Mouse (Mus musculus): Measurements from ENCODE around the gene Zbtb17. TPM values are rescaled to one million over a fixed set of nuclear protein-coding genes. Genes with fewer than 3 reads are reported as not detected.

The Zbtb17 gene
- polyA plus RNA-seq, 1 experiment = 17.1 TPM

- TF ChIP-seq EP300 (IDR thresholded peaks at IDR 0.05; ENCODE audit: insufficient read depth, low read depth, low read length) = no peak
- TF ChIP-seq CTCF (IDR thresholded peaks at IDR 0.05; ENCODE audit: low read depth, low read length) = peak; percentile 98
Measured at GRCm38 (mm10) chr4:141404518-141405313, 39.7 kb upstream of the Zbtb17 start.

GRCm38 (mm10) chr4:141405314-141405622 lies 39.2 kb upstream of the Zbtb17 start:
- Histone ChIP-seq H3K9ac (ENCODE audit: low read depth, poor library complexity, severe bottlenecking) (no peak overlapping the region), H3K36me3 (ENCODE audit: control insufficient read depth, insufficient read depth, low read length, poor library complexity, severe bottlenecking) (no peaks in the 10 kb centered on the region), H3K9me3 (replicated peaks; ENCODE audit: control insufficient read depth, insufficient read depth, low read length, poor library complexity, severe bottlenecking) (no peaks in the 10 kb centered on the region), H3K27ac (ENCODE audit: insufficient read depth, low read length) (no peak overlapping the region), H3K4me3 (ENCODE audit: low read depth, low read length) (no peak overlapping the region), H3K27me3 (ENCODE audit: control insufficient read depth, insufficient read depth, low read length, poor library complexity, severe bottlenecking) (no peaks in the 10 kb centered on the region), H3K4me1 (ENCODE audit: control insufficient read depth, insufficient read depth, low read length) (no peaks in the 10 kb centered on the region)
- no peak for TF ChIP-seq CTCF (IDR thresholded peaks at IDR 0.05; ENCODE audit: low read depth, low read length)
- TF ChIP-seq POLR2A (IDR thresholded peaks at IDR 0.05; ENCODE audit: insufficient read depth, low read length) = no peak

More at GRCm38 (mm10) chr4:141404518-141405313, 39.7 kb upstream of the Zbtb17 start:
- no peaks in the 10 kb centered on the region for H3K9me3 ChIP-seq (replicated peaks; ENCODE audit: control insufficient read depth, insufficient read depth, low read length, poor library complexity, severe bottlenecking)
- no peaks in the 10 kb centered on the region for H3K27me3 ChIP-seq (ENCODE audit: control insufficient read depth, insufficient read depth, low read length, poor library complexity, severe bottlenecking)
- no peak overlapping the region for H3K9ac ChIP-seq (ENCODE audit: low read depth, poor library complexity, severe bottlenecking)
- no peaks in the 10 kb centered on the region for H3K36me3 ChIP-seq (ENCODE audit: control insufficient read depth, insufficient read depth, low read length, poor library complexity, severe bottlenecking)
- no peaks in the 10 kb centered on the region for H3K4me1 ChIP-seq (ENCODE audit: control insufficient read depth, insufficient read depth, low read length)
- H3K27ac ChIP-seq (ENCODE audit: insufficient read depth, low read length) = no peak overlapping the region
- H3K4me3 ChIP-seq (ENCODE audit: low read depth, low read length) = no peak overlapping the region

GRCm38 (mm10) chr4:141406516-141407299 lies 37.7 kb upstream of the Zbtb17 start:
- H3K27me3 ChIP-seq (ENCODE audit: control insufficient read depth, insufficient read depth, low read length, poor library complexity, severe bottlenecking) = no peaks in the 10 kb centered on the region

DNA sequence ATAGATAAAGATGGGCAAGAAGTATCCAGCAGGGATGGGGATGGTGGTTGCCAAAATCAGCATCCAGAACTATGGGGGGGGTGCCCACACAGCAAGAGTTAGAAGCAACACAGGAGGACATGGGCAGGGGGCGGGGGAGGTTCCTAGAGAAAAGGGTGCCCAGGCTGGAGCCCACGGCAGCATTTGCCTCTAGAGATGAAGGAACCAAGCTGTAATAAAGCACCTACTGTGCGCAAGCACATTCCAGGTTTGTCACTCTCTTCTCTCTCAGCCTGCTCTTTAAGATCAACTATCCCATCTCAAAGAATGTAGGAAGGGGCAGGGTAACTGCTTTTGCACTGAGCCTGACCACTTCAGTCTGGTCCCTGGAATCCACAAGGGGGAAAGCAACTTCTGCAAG lies 35.9 kb upstream of the Zbtb17 start:
- no peak overlapping the region for H3K9ac ChIP-seq (ENCODE audit: low read depth, poor library complexity, severe bottlenecking)
- H3K36me3 ChIP-seq (ENCODE audit: control insufficient read depth, insufficient read depth, low read length, poor library complexity, severe bottlenecking) = no peaks in the 10 kb centered on the region
- no peak overlapping the region for H3K27ac ChIP-seq (ENCODE audit: insufficient read depth, low read length)
- no peaks in the 10 kb centered on the region for H3K4me1 ChIP-seq (ENCODE audit: control insufficient read depth, insufficient read depth, low read length)
- no peaks in the 10 kb centered on the region for H3K27me3 ChIP-seq (ENCODE audit: control insufficient read depth, insufficient read depth, low read length, poor library complexity, severe bottlenecking)
- no peak overlapping the region for H3K4me3 ChIP-seq (ENCODE audit: low read depth, low read length)
- TF ChIP-seq EP300 (IDR thresholded peaks at IDR 0.05; ENCODE audit: insufficient read depth, low read depth, low read length) = no peak
- TF ChIP-seq POLR2A (IDR thresholded peaks at IDR 0.05; ENCODE audit: insufficient read depth, low read length) = no peak
- TF ChIP-seq CTCF (IDR thresholded peaks at IDR 0.05; ENCODE audit: low read depth, low read length) = no peak
- H3K9me3 ChIP-seq (replicated peaks; ENCODE audit: control insufficient read depth, insufficient read depth, low read length, poor library complexity, severe bottlenecking) = no peaks in the 10 kb centered on the region

More at GRCm38 (mm10) chr4:141406516-141407299, 37.7 kb upstream of the Zbtb17 start:
- Histone ChIP-seq H3K4me1 (ENCODE audit: control insufficient read depth, insufficient read depth, low read length) (no peaks in the 10 kb centered on the region), H3K9me3 (replicated peaks; ENCODE audit: control insufficient read depth, insufficient read depth, low read length, poor library complexity, severe bottlenecking) (no peaks in the 10 kb centered on the region), H3K27ac (ENCODE audit: insufficient read depth, low read length) (no peak overlapping the region), H3K9ac (ENCODE audit: low read depth, poor library complexity, severe bottlenecking) (no peak overlapping the region), H3K4me3 (ENCODE audit: low read depth, low read length) (no peak overlapping the region), H3K36me3 (ENCODE audit: control insufficient read depth, insufficient read depth, low read length, poor library complexity, severe bottlenecking) (no peaks in the 10 kb centered on the region)
- TF ChIP-seq CTCF (IDR thresholded peaks at IDR 0.05; ENCODE audit: low read depth, low read length) (peak; percentile 46), POLR2A (IDR thresholded peaks at IDR 0.05; ENCODE audit: insufficient read depth, low read length) (no peak)

DNA sequence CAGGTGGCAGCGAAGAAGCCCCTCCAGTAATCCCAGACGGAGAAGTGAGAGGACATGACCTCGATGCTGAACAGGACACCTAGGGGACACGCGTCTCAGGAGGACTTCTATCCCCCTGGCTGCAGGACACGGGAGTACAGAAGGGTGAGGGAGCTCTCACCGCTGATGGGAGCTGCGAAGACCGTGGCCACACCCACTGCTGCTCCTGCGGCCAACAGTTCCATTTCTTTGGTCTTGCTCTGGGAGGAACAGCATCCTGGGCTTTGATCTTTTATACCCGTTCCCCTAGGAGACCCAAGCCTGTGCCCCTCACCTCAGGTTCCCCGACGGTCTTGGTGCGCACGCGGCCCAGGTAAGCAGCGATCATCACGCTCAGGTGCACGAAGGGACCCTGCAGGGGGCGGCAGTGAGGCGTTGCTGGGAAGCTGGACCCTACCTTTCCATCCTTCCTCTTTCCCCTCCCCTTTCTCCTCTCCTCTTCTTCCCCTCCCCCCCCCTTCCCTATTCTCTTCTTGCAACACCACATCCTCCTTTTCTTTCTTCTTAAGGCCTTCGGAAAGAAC lies 32.9 kb upstream of the Zbtb17 start:
- H3K4me1 ChIP-seq (ENCODE audit: control insufficient read depth, insufficient read depth, low read length) = no peaks in the 10 kb centered on the region
- no peaks in the 10 kb centered on the region for H3K9me3 ChIP-seq (replicated peaks; ENCODE audit: control insufficient read depth, insufficient read depth, low read length, poor library complexity, severe bottlenecking)
- H3K36me3 ChIP-seq (ENCODE audit: control insufficient read depth, insufficient read depth, low read length, poor library complexity, severe bottlenecking) = no peaks in the 10 kb centered on the region
- no peak overlapping the region for H3K4me3 ChIP-seq (ENCODE audit: low read depth, low read length)
- no peak overlapping the region for H3K9ac ChIP-seq (ENCODE audit: low read depth, poor library complexity, severe bottlenecking)
- H3K27ac ChIP-seq (ENCODE audit: insufficient read depth, low read length) = no peak overlapping the region
- no peaks in the 10 kb centered on the region for H3K27me3 ChIP-seq (ENCODE audit: control insufficient read depth, insufficient read depth, low read length, poor library complexity, severe bottlenecking)
- TF ChIP-seq CTCF (IDR thresholded peaks at IDR 0.05; ENCODE audit: low read depth, low read length) (peak; percentile 81), POLR2A (IDR thresholded peaks at IDR 0.05; ENCODE audit: insufficient read depth, low read length) (no peak)

- H3K36me3 ChIP-seq (ENCODE audit: control insufficient read depth, insufficient read depth, low read length, poor library complexity, severe bottlenecking) = no peaks in the 10 kb centered on the region
- no peak within 1 kb of the TSS for H3K4me3 ChIP-seq (ENCODE audit: low read depth, low read length)
- peaks cover 5% of the 10 kb centered on the region for H3K4me1 ChIP-seq (ENCODE audit: control insufficient read depth, insufficient read depth, low read length)
- H3K9me3 ChIP-seq (replicated peaks; ENCODE audit: control insufficient read depth, insufficient read depth, low read length, poor library complexity, severe bottlenecking) = no peaks in the 10 kb centered on the region
- no peak for TF ChIP-seq EP300 (IDR thresholded peaks at IDR 0.05; ENCODE audit: insufficient read depth, low read depth, low read length)
- TF ChIP-seq CTCF (IDR thresholded peaks at IDR 0.05; ENCODE audit: low read depth, low read length) = no peak
- TF ChIP-seq POLR2A (IDR thresholded peaks at IDR 0.05; ENCODE audit: insufficient read depth, low read length) = no peak
- H3K27ac ChIP-seq (ENCODE audit: insufficient read depth, low read length) = no peak within 1 kb of the TSS
- H3K27me3 ChIP-seq (ENCODE audit: control insufficient read depth, insufficient read depth, low read length, poor library complexity, severe bottlenecking) = no peaks in the 10 kb centered on the region
- no peak within 1 kb of the TSS for H3K9ac ChIP-seq (ENCODE audit: low read depth, poor library complexity, severe bottlenecking)
Measured at GRCm38 (mm10) chr4:141415924-141416323, 28.5 kb upstream of the Zbtb17 start, which contains the start of gene Clcnkb. Clcnkb (minus strand) TSS chr4:141416014.

All from ES-Bruce4 (cell line).